Mouse (Mus musculus) embryo, embryonic 11 days (tissue): ENCODE data around the gene Timeless.
"Not testable (repeated sequence)": the region's sequence is repeated elsewhere in the genome, so short reads cannot be mapped to it uniquely, and the experiment has no call there.

Source experiments
- DNase-seq: peaks from one replicate; pipeline ENCODE4 v3.0.0-alpha.2; 2015

Gene Timeless

GRCm38 (mm10) chr10:128214112-128214511 is 17.8 kb upstream of the Timeless start:
- not testable (repeated sequence) for DNase-seq

- no peak for DNase-seq
These were observed 16.9 kb upstream of the Timeless start for GRCm38 (mm10) chr10:128214981-128215380.

DNA sequence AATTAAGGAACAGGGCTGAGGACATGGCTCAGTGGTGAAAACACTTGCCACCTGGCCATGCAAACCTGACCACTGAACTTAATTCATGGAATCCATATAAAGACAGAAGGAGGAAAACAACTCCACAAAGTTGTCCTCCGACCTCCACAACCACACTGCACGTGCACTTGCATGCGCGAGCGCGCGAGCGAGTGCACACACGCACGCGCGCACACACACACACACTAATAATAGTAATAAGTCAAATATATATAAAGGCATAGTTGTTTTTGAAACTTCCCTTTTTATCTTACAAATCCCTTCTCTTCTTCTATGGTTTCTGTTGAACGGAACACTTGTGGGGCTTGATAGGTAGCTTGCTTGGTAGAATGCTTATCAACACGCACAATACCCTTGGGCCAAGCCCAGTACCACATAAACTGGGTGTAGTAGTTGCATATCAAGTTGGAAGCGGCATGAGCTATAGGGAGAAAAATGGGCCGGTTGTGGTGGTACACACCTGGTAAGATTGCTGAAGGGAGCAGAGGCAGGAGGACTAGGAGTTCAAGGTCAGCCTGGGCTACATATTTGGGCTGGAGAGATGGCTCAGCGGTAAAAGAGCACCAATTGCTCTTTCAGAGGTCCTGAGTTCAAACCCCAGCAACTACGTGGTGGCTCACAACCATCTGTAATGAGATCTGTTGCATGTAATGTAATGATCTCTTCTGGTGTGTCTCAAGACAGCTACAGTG is 13.3 kb upstream of the Timeless start:
- no peak for DNase-seq

- no peak for DNase-seq
These were observed 10.2 kb upstream of the Timeless start for GRCm38 (mm10) chr10:128221533-128222286.

GRCm38 (mm10) chr10:128225064-128225463 is 6.8 kb upstream of the Timeless start:
- no peak for DNase-seq

DNA sequence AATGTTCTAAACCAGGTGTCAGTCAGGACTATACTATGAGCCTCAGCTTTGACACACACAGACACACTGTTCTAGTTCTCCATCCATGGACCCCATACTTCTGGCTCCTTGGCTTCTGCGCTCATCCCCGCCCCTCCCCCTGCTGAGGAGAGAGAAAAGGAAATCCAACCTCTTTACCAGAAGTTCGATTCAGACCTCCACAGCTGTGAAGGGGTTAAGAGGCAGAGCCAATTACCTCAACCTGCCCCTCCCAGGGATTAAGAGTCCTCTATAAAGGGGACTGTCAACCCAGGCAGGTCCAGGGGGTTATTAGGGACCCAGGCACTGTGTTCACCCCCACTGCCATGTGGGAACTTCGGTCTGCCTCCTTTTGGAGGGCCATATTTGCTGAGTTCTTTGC is 6.3 kb upstream of the Timeless start, which contains the start of gene Mip:
Gene Mip, plus strand, starts transcription at position 301 of the 400 bp plus-strand sequence.
- no peak for DNase-seq

- DNase-seq = no peak
These were observed 4.3 kb upstream of the Timeless start for GRCm38 (mm10) chr10:128227592-128227991.

- DNase-seq = no peak
These were observed 3.9 kb upstream of the Timeless start for GRCm38 (mm10) chr10:128228009-128228408.

DNA sequence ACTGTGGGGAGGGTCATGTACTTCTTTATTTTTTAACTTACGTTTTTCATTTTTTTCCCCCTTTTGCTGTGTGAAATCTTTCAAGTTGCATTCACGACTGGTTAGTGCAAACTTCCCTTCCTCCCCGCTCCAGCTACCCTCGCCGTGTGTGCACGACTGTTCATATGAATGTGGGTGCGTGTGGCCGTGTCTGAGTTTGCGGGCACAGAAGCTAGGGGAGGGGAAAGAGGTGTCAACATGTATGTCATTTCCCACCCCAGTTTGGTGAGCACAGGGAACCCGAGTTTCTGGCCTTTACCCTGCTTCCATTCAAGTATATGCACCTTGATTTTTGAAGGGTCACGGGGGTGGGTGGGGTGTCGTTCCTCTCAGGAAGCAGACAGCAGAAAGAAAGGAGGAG is 1.3 kb upstream of the Timeless start:
- DNase-seq = no peak

DNA sequence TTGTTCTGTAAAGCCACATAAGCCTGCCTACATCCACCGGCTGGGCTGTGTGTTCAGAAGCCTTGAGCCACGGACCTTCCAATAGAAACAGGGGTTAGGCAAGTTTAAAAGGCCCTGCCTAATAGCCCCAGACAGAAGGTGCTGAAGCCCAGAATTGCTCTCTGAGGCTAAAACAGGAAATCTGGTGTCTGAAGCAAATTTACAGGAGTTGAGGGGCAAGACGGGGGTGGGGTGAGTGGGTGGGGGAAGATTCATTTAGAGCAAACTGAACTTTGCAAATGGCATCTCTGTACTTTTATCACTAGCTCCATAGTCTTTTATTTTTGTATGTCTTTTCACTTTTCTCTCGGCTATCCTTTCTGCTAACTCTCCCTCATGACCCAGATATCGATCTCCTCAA is 719 bp upstream of the Timeless start:
- DNase-seq = peak; percentile 28

- peak; percentile 93 for DNase-seq
These were observed 638 bp downstream of the Timeless start for GRCm38 (mm10) chr10:128232420-128232985.

DNA sequence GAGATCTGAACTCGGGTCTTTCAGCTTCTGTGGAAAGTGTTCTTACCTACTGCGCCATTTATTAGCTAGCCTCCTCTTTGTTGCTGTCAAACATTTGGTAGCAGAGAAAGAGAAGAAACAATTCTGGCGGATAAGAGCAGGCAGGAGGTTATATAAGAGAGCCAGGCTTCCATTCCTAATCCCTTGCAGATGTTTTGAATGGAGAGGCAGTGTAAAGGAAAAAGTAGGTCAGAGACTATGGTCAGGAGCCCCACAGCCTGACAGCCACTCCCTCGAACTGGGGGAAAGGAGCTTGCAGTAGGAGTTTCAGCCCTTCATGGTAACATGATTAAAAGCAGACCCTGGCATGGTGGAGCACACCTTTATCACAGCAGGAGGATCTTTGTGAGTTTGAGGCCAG is 4.5 kb downstream of the Timeless start:
- no peak for DNase-seq

GRCm38 (mm10) chr10:128237807-128238480 is 6.1 kb downstream of the Timeless start:
- DNase-seq = no peak

- DNase-seq = no peak
These were observed 7.3 kb downstream of the Timeless start for GRCm38 (mm10) chr10:128239140-128239539.

GRCm38 (mm10) chr10:128240131-128240530 is 8.3 kb downstream of the Timeless start:
- no peak for DNase-seq

DNA sequence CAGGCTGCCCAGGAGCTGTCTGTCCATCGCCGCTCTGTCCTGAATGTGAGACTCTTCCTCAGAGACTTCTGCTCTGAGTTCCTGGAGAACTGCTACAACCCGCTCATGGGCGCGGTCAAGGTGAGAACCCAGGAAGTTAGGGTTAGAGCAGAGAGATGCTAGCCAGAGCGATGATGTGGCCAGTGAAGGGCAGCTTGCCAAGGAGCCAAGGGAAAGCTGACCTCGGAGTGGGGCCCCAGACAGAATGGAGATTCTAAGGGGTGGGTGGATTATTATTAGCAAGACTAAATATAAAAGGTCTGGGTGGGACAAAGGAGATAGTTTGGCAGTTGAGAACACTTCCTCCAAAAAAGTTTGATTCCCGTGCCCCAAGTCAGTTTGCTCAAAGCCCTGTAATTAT is 11.4 kb downstream of the Timeless start:
- no peak for DNase-seq

- DNase-seq = no peak
These were observed 12.3 kb downstream of the Timeless start for GRCm38 (mm10) chr10:128244121-128244520.

- DNase-seq = peak; percentile 18
These were observed 15.3 kb downstream of the Timeless start for GRCm38 (mm10) chr10:128247020-128247732.

DNA sequence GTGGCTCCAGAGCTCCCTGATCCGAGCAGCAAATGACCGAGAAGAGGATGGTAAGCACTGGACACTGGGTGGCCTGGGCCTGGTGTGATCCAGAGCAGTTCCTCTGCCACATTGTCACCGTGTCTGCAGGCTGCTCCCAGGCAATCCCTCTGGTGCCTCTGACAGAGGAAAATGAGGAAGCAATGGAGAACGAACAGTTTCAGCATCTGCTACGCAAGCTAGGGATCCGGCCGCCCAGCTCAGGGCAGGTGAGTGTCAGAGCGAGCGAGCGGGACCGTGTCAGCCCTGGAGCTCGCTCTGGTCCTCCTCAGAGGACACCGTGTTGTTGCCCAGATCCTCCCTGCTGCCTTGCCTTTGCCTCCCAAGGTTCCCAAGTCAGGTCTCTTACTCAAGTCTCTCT is 18.7 kb downstream of the Timeless start:
- no peak for DNase-seq

DNA sequence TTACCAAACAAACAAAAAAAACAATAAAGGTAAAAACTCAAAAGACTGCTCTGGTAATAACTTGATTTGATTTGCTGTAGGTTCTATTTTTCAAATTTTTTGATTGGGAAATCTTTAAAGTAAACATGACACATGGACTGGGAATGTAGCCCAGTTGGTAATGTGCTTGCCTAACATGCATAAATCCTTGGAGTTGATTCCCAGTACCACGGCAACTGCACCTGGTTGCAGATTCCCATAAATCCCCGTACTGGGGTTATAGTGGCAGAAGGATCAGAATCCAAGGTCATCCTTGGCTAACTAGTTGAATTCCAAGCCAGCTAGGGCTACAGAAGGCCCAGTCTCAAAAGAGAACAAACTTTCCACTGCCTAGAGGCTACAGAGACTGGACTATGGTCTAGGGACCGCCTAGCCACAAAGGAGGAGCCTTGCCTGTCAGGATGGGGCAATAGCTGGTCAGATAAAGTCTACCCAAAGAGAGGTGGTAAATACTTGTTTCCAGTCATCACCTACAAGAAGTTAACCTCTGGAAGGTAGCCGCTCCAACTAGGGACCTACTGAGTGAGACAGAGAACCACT is 21.9 kb downstream of the Timeless start, which contains the start of gene Apon:
Gene Apon, plus strand, starts transcription at position 420 of the 579 bp plus-strand sequence.
- DNase-seq = no peak

- no peak for DNase-seq
These were observed 24.1 kb downstream of the Timeless start for GRCm38 (mm10) chr10:128255925-128256324.

DNA sequence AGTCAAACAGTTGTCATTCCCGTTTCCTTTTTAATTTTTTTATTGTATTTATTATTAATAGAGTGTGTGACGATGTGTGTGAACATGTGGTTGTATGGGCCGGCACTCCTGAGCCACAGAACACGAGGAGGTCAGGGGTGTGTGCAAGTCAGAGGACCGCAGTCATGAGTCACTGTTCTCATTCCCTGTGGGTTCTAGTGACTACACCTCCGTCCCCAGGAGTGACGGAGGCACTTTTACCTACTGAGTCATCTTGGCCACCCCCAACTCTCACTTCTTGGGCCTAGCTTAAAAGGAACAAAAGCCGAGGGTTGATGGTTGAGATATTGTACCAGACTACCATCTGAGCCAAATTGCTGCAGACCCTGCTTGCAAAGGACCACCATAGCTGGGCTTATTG is 24.5 kb downstream of the Timeless start:
- DNase-seq = no peak
